Mouse (Mus musculus) gonadal fat pad, adult 2 months (tissue): ENCODE measurements at regions not wholly inside any gene's neighbourhood (a gene's known extent, or its start where the extent isn't known, plus 50 kb on each side); places are given as distances from the start of the nearest gene placed in this dataset.
A peak's percentile ranks its signal among the peaks of the same experiment; 100 is the strongest.

Source experiments
- DNase-seq: peaks from one replicate; pipeline ENCODE4 v3.0.0-alpha.2; 2012; ENCODE audit warnings: low read depth

- DNase-seq = no peak
Observed at GRCm38 (mm10) chr12:70714281-70714679, 111.0 kb upstream of the Frmd6 start.

GRCm38 (mm10) chr12:70715836-70716235 is 109.5 kb upstream of the Frmd6 start:
- no peak for DNase-seq

GRCm38 (mm10) chr12:70718602-70719001 is 106.7 kb upstream of the Frmd6 start:
- DNase-seq = no peak

- no peak for DNase-seq
Observed at GRCm38 (mm10) chr12:70719255-70719654, 106.1 kb upstream of the Frmd6 start.

GRCm38 (mm10) chr12:70720178-70720894 is 105.0 kb upstream of the Frmd6 start:
- peak; percentile 68 for DNase-seq

GRCm38 (mm10) chr12:70725326-70725725 is 100.0 kb upstream of the Frmd6 start:
- DNase-seq = no peak

GRCm38 (mm10) chr12:70727496-70728259 is 97.6 kb upstream of the Frmd6 start:
- no peak for DNase-seq

GRCm38 (mm10) chr12:70728407-70728806 is 96.9 kb upstream of the Frmd6 start:
- DNase-seq = peak; percentile 70

GRCm38 (mm10) chr12:70729961-70730360 is 95.4 kb upstream of the Frmd6 start:
- no peak for DNase-seq

GRCm38 (mm10) chr12:70731498-70731897 is 93.8 kb upstream of the Frmd6 start:
- no peak for DNase-seq

- no peak for DNase-seq
Observed at GRCm38 (mm10) chr12:70732591-70732990, 92.7 kb upstream of the Frmd6 start.

GRCm38 (mm10) chr12:70738554-70738953 is 86.8 kb upstream of the Frmd6 start:
- no peak for DNase-seq

- peak; percentile 26 for DNase-seq
Observed at GRCm38 (mm10) chr12:70739316-70739715, 86.0 kb upstream of the Frmd6 start.

GRCm38 (mm10) chr12:70739766-70740165 is 85.5 kb upstream of the Frmd6 start:
- DNase-seq = peak; percentile 36

- DNase-seq = no peak
Observed at GRCm38 (mm10) chr12:70742836-70743235, 82.5 kb upstream of the Frmd6 start.

GRCm38 (mm10) chr12:70745681-70746080 is 79.6 kb upstream of the Frmd6 start:
- no peak for DNase-seq

- DNase-seq = no peak
Observed at GRCm38 (mm10) chr12:70749651-70750050, 75.7 kb upstream of the Frmd6 start.

GRCm38 (mm10) chr12:70750651-70751578 is 74.4 kb upstream of the Frmd6 start:
- no peak for DNase-seq

GRCm38 (mm10) chr12:70752266-70752910 is 72.9 kb upstream of the Frmd6 start:
- no peak for DNase-seq

GRCm38 (mm10) chr12:70752911-70753290 is 72.4 kb upstream of the Frmd6 start:
- DNase-seq = no peak

GRCm38 (mm10) chr12:70753458-70753857 is 71.9 kb upstream of the Frmd6 start:
- DNase-seq = no peak

- DNase-seq = no peak
Observed at GRCm38 (mm10) chr12:70758080-70758479, 67.2 kb upstream of the Frmd6 start.
